Mouse (Mus musculus) heart, embryonic 11.5 days (tissue): ENCODE measurements around the gene Fgr. TPM values are rescaled to one million over a fixed set of nuclear protein-coding genes. Genes with fewer than 3 reads are reported as not detected.

ENCODE experiments used
- ATAC-seq: fragments of 200-750 bp; cut with Nextera tagmentation; replicated peaks from 2 replicates; pipeline ENCODE4 v1.8.0; 2017; ENCODE audit warnings: moderate library complexity; ENCODE audit not compliant: insufficient number of reproducible peaks, low FRiP score, low TSS enrichment
- H3K27ac ChIP-seq: fragments of 300-500 bp; sonication (generic); 2 replicates; pipeline ENCODE4 v1.5.1; 2014; ENCODE audit warnings: mild to moderate bottlenecking, low read depth, low read length
- H3K27me3 ChIP-seq: fragments of 300-500 bp; sonication (generic); 2 replicates; pipeline ENCODE4 v1.6.1; 2014; ENCODE audit warnings: mild to moderate bottlenecking, low read length, mixed read lengths; ENCODE audit not compliant: control insufficient read depth, insufficient read depth
- H3K36me3 ChIP-seq: fragments of 300-500 bp; sonication (generic); 2 replicates; pipeline ENCODE4 v1.6.1; 2014; ENCODE audit warnings: mild to moderate bottlenecking, low read length, moderate library complexity, mixed read lengths; ENCODE audit not compliant: control insufficient read depth, insufficient read depth
- H3K4me1 ChIP-seq: fragments of 300-500 bp; sonication (generic); 2 replicates; pipeline ENCODE4 v1.6.1; 2014; ENCODE audit warnings: low read length; ENCODE audit not compliant: control insufficient read depth, insufficient read depth
- H3K4me2 ChIP-seq: fragments of 300-500 bp; sonication (generic); 2 replicates; pipeline ENCODE4 v1.6.1; 2014; ENCODE audit warnings: mild to moderate bottlenecking, moderate library complexity
- H3K4me3 ChIP-seq: fragments of 300-500 bp; sonication (generic); 2 replicates; pipeline ENCODE4 v1.5.1; 2014; ENCODE audit warnings: low read depth, low read length
- H3K9ac ChIP-seq: fragments of 300-500 bp; sonication (generic); 2 replicates; pipeline ENCODE4 v1.6.1; 2014; ENCODE audit warnings: mild to moderate bottlenecking, low read depth, low read length, moderate library complexity
- H3K9me3 ChIP-seq: fragments of 300-500 bp; sonication (generic); replicated peaks from 2 replicates; pipeline ENCODE4 v1.6.1; 2016; ENCODE audit warnings: low read length; ENCODE audit not compliant: control insufficient read depth
- WGBS: fragments of 180-500 bp; shearing (Covaris S2); extraction: QIAGEN DNeasy Blood & Tissue Kit; methylation state at CpG from one replicate; pipeline ENCODE4 v1.1.7; 2014; ENCODE audit not compliant: insufficient replicate concordance; 5-methylcytosine and 5-hydroxymethylcytosine counted together
- polyA plus RNA-seq: library from polyadenylated mRNA; unstranded; fragments of >200 nt; fragmentation: Nextera tagmentation; extraction: Ambion mirVana; gene quantifications from 2 replicates; pipeline ENCODE4 v1.2.1, GENCODE M21; 2014

Fgr gene
- polyA plus RNA-seq, 1 experiment from 2014 or later = 0.40 TPM

GRCm38 (mm10) chr4:132943088-132943487 lies 30.8 kb upstream of the Fgr start:
- Histone ChIP-seq H3K36me3 (no peaks in the 10 kb centered on the region), H3K4me1 (peaks cover 24% of the 10 kb centered on the region), H3K9me3 (no peaks in the 10 kb centered on the region), H3K27ac (no peak overlapping the region), H3K9ac (no peak overlapping the region), H3K4me3 (no peak overlapping the region), H3K4me2 (no peak overlapping the region), H3K27me3 (0 out of 2 replicates have a peak, but pooled peaks cover 4% of the 10 kb centered on the region)
- no peak for ATAC-seq
- 72% methylated on average over 8 of the region's 8 CpGs for WGBS

GRCm38 (mm10) chr4:132944106-132944505 lies 29.8 kb upstream of the Fgr start:
- no peak overlapping the region for H3K4me3 ChIP-seq
- no peak for ATAC-seq
- 49% methylated on average over 12 of the region's 12 CpGs for WGBS
- 0 out of 2 replicates have a peak overlapping the region, but pooled peaks have one; percentile 17 for H3K27ac ChIP-seq
- no peak overlapping the region for H3K4me2 ChIP-seq
- H3K9me3 ChIP-seq = no peaks in the 10 kb centered on the region
- no peaks in the 10 kb centered on the region for H3K36me3 ChIP-seq
- peaks cover 24% of the 10 kb centered on the region for H3K4me1 ChIP-seq
- H3K27me3 ChIP-seq = 0 out of 2 replicates have a peak, but pooled peaks cover 4% of the 10 kb centered on the region
- no peak overlapping the region for H3K9ac ChIP-seq

- no peaks in the 10 kb centered on the region for H3K36me3 ChIP-seq
- H3K4me2 ChIP-seq = no peak overlapping the region
- ATAC-seq = no peak
- peaks cover 24% of the 10 kb centered on the region for H3K4me1 ChIP-seq
- no peaks in the 10 kb centered on the region for H3K9me3 ChIP-seq
- no peak overlapping the region for H3K9ac ChIP-seq
- H3K27ac ChIP-seq = peak overlapping the region; percentile 16; the same call in 1 of the 2 replicates
- WGBS = 73% methylated on average over 4 of the region's 4 CpGs
- no peak overlapping the region for H3K4me3 ChIP-seq
- 0 out of 2 replicates have a peak, but pooled peaks cover 4% of the 10 kb centered on the region for H3K27me3 ChIP-seq
Observed at GRCm38 (mm10) chr4:132944776-132945175, 29.1 kb upstream of the Fgr start.

- Histone ChIP-seq H3K4me1 (peaks cover 30% of the 10 kb centered on the region), H3K27ac (peak overlapping the region; percentile 85), H3K9me3 (no peaks in the 10 kb centered on the region), H3K4me3 (peak overlapping the region; percentile 4), H3K27me3 (0 out of 2 replicates have a peak, but pooled peaks cover 2% of the 10 kb centered on the region), H3K36me3 (no peaks in the 10 kb centered on the region), H3K9ac (peak overlapping the region; percentile 69), H3K4me2 (peak overlapping the region; percentile 57)
- WGBS = 5% methylated on average over 15 of the region's 15 CpGs
- peak; percentile 71 for ATAC-seq
Observed at GRCm38 (mm10) chr4:132945261-132946046, 28.4 kb upstream of the Fgr start.

GRCm38 (mm10) chr4:132946047-132947001 lies 27.6 kb upstream of the Fgr start:
- Histone ChIP-seq H3K36me3 (no peaks in the 10 kb centered on the region), H3K9ac (peak overlapping the region; percentile 69), H3K27me3 (no peaks in the 10 kb centered on the region), H3K27ac (peak overlapping the region; percentile 85), H3K4me2 (peak overlapping the region; percentile 57), H3K9me3 (no peaks in the 10 kb centered on the region), H3K4me1 (peaks cover 34% of the 10 kb centered on the region), H3K4me3 (peak overlapping the region; percentile 4)
- 18% methylated on average over 27 of the region's 27 CpGs for WGBS
- peak; percentile 53; the same call in 1 of the 2 replicates for ATAC-seq

GRCm38 (mm10) chr4:132949882-132950532 lies 23.9 kb upstream of the Fgr start:
- peak overlapping the region; percentile 59 for H3K4me2 ChIP-seq
- H3K4me1 ChIP-seq = peaks cover 32% of the 10 kb centered on the region
- ATAC-seq = no peak
- H3K27ac ChIP-seq = no peak overlapping the region
- H3K9ac ChIP-seq = no peak overlapping the region
- H3K9me3 ChIP-seq = no peaks in the 10 kb centered on the region
- no peaks in the 10 kb centered on the region for H3K27me3 ChIP-seq
- H3K36me3 ChIP-seq = no peaks in the 10 kb centered on the region
- 17% methylated on average over 24 of the region's 24 CpGs for WGBS
- H3K4me3 ChIP-seq = peak overlapping the region; percentile 21

GRCm38 (mm10) chr4:132950999-132951398 lies 22.9 kb upstream of the Fgr start:
- 37% methylated on average over 2 of the region's 2 CpGs for WGBS
- Histone ChIP-seq H3K9me3 (no peaks in the 10 kb centered on the region), H3K36me3 (no peaks in the 10 kb centered on the region), H3K4me3 (no peak overlapping the region), H3K9ac (no peak overlapping the region), H3K4me2 (no peak overlapping the region), H3K27ac (no peak overlapping the region), H3K4me1 (peaks cover 34% of the 10 kb centered on the region), H3K27me3 (no peaks in the 10 kb centered on the region)
- ATAC-seq = no peak
